Comparison of ENCODE assay signal across 7 mouse cellular contexts in genomic region chr10:68281775-68282106, GRCm38 (mm10). TPM values are rescaled to one million over a fixed set of nuclear protein-coding genes. Genes with fewer than 3 reads are reported as not detected.
DNase-seq lines count a peak whose midpoint lies in the region; ATAC-seq lines count a peak whose summit lies in the region.

No protein-coding gene starts in this region.

- WGBS in hindbrain, embryonic 11.5 days = 12% methylated on average over 3 of the region's 3 CpGs
- WGBS in hindbrain, embryonic 16.5 days = 25% methylated on average over 3 of the region's 3 CpGs
- 15% methylated on average over 3 of the region's 3 CpGs for WGBS in midbrain, embryonic 13.5 days
- 17% methylated on average over 3 of the region's 3 CpGs for WGBS in midbrain, embryonic 16.5 days
- 4% methylated on average over 3 of the region's 3 CpGs for WGBS in limb, embryonic 10.5 days
- 35% methylated on average over 3 of the region's 3 CpGs for WGBS in stomach, embryonic 15.5 days

- no peak overlapping the region for H3K4me2 ChIP-seq in hindbrain, embryonic 11.5 days (replicated peaks; ENCODE audit: low read depth, low read length)
- H3K4me2 ChIP-seq in hindbrain, embryonic 16.5 days (ENCODE audit: low read length) = no peak overlapping the region
- peak overlapping the region; percentile 71; the same call in 1 of the 2 replicates for H3K4me2 ChIP-seq in midbrain, embryonic 13.5 days (replicated peaks)
- no peak overlapping the region for H3K4me2 ChIP-seq in midbrain, embryonic 16.5 days (ENCODE audit: low read length)
- no peak overlapping the region for H3K4me2 ChIP-seq in stomach, embryonic 15.5 days

- H3K9ac ChIP-seq in hindbrain, embryonic 11.5 days (ENCODE audit: low read depth, low read length) = no peak overlapping the region
- no peak overlapping the region for H3K9ac ChIP-seq in hindbrain, embryonic 16.5 days (ENCODE audit: low read depth, low read length)
- H3K9ac ChIP-seq in midbrain, embryonic 13.5 days (replicated peaks) = no peak overlapping the region
- H3K9ac ChIP-seq in midbrain, embryonic 16.5 days (ENCODE audit: low read depth, low read length) = no peak overlapping the region
- no peak overlapping the region for H3K9ac ChIP-seq in stomach, embryonic 15.5 days

- H3K36me3 ChIP-seq in hindbrain, embryonic 11.5 days (ENCODE audit: control insufficient read depth, insufficient read depth, low read length) = no peaks in the 10 kb centered on the region
- H3K36me3 ChIP-seq in hindbrain, embryonic 16.5 days (ENCODE audit: control insufficient read depth, insufficient read depth, low read length) = no peaks in the 10 kb centered on the region
- no peaks in the 10 kb centered on the region for H3K36me3 ChIP-seq in midbrain, embryonic 13.5 days
- H3K36me3 ChIP-seq in midbrain, embryonic 16.5 days (ENCODE audit: control insufficient read depth, insufficient read depth, low read length) = no peaks in the 10 kb centered on the region
- no peaks in the 10 kb centered on the region for H3K36me3 ChIP-seq in limb, embryonic 10.5 days
- no peaks in the 10 kb centered on the region for H3K36me3 ChIP-seq in stomach, embryonic 15.5 days

- DNase-seq in hindbrain, embryonic 11.5 days (ENCODE audit: low spot score) = peak; percentile 42
- DNase-seq in limb, embryonic 10.5 days (ENCODE audit: low spot score) = no peak

- no peak overlapping the region for H3K4me3 ChIP-seq in hindbrain, embryonic 11.5 days (ENCODE audit: low read depth, low read length)
- no peak overlapping the region for H3K4me3 ChIP-seq in hindbrain, embryonic 16.5 days (ENCODE audit: low read length)
- no peak overlapping the region for H3K4me3 ChIP-seq in midbrain, embryonic 13.5 days (replicated peaks)
- H3K4me3 ChIP-seq in midbrain, embryonic 16.5 days (ENCODE audit: low read depth, low read length) = no peak overlapping the region
- H3K4me3 ChIP-seq in limb, embryonic 10.5 days = no peak overlapping the region
- no peak overlapping the region for H3K4me3 ChIP-seq in stomach, embryonic 15.5 days (replicated peaks)

- no peaks in the 10 kb centered on the region for H3K27me3 ChIP-seq in hindbrain, embryonic 11.5 days (ENCODE audit: control insufficient read depth, insufficient read depth, low read length)
- H3K27me3 ChIP-seq in hindbrain, embryonic 16.5 days (replicated peaks; ENCODE audit: control insufficient read depth, insufficient read depth, low read length) = no peaks in the 10 kb centered on the region
- H3K27me3 ChIP-seq in midbrain, embryonic 13.5 days = no peaks in the 10 kb centered on the region
- no peaks in the 10 kb centered on the region for H3K27me3 ChIP-seq in midbrain, embryonic 16.5 days (ENCODE audit: control insufficient read depth, insufficient read depth, low read depth, low read length)
- no peaks in the 10 kb centered on the region for H3K27me3 ChIP-seq in limb, embryonic 10.5 days (ENCODE audit: low read depth, poor library complexity, severe bottlenecking)
- H3K27me3 ChIP-seq in stomach, embryonic 15.5 days (replicated peaks) = no peaks in the 10 kb centered on the region

- no peak overlapping the region for H3K27ac ChIP-seq in hindbrain, embryonic 11.5 days (ENCODE audit: low read depth, low read length)
- no peak overlapping the region for H3K27ac ChIP-seq in hindbrain, embryonic 16.5 days (ENCODE audit: low read depth, low read length)
- H3K27ac ChIP-seq in midbrain, embryonic 13.5 days = peak overlapping the region; percentile 86
- no peak overlapping the region for H3K27ac ChIP-seq in midbrain, embryonic 16.5 days (ENCODE audit: low read length)
- H3K27ac ChIP-seq in limb, embryonic 10.5 days = 0 out of 2 replicates have a peak overlapping the region, but pooled peaks have one; percentile 87
- H3K27ac ChIP-seq in stomach, embryonic 15.5 days = peak overlapping the region; percentile 83; the same call in 1 of the 2 replicates

- no peaks in the 10 kb centered on the region for H3K9me3 ChIP-seq in hindbrain, embryonic 11.5 days (ENCODE audit: control insufficient read depth, low read length)
- no peaks in the 10 kb centered on the region for H3K9me3 ChIP-seq in hindbrain, embryonic 16.5 days (ENCODE audit: control insufficient read depth, low read length)
- no peaks in the 10 kb centered on the region for H3K9me3 ChIP-seq in midbrain, embryonic 13.5 days
- no peaks in the 10 kb centered on the region for H3K9me3 ChIP-seq in midbrain, embryonic 16.5 days (replicated peaks; ENCODE audit: control insufficient read depth, low read length, poor library complexity, severe bottlenecking)
- no peaks in the 10 kb centered on the region for H3K9me3 ChIP-seq in limb, embryonic 10.5 days (replicated peaks)
- H3K9me3 ChIP-seq in stomach, embryonic 15.5 days = no peaks in the 10 kb centered on the region

- ATAC-seq in hindbrain, embryonic 11.5 days (ENCODE audit: low FRiP score) = no peak
- no peak for ATAC-seq in hindbrain, embryonic 16.5 days
- no peak for ATAC-seq in midbrain, embryonic 13.5 days
- ATAC-seq in midbrain, embryonic 16.5 days = no peak
- ATAC-seq in stomach, embryonic 15.5 days (ENCODE audit: insufficient read depth, low FRiP score, low read depth) = no peak
- no peak for ATAC-seq in erythroid progenitor cell, adult 5-6 weeks (replicated peaks; ENCODE audit: low FRiP score, poor library complexity, severe bottlenecking)

- H3K4me1 ChIP-seq in hindbrain, embryonic 11.5 days (replicated peaks; ENCODE audit: control insufficient read depth, insufficient read depth, low read length) = 0 out of 2 replicates have a peak, but pooled peaks cover 3% of the 10 kb centered on the region
- peaks cover 20% of the 10 kb centered on the region for H3K4me1 ChIP-seq in hindbrain, embryonic 16.5 days (ENCODE audit: control insufficient read depth, insufficient read depth, low read depth, low read length)
- peaks cover 32% of the 10 kb centered on the region for H3K4me1 ChIP-seq in midbrain, embryonic 13.5 days (replicated peaks)
- peaks cover 28% of the 10 kb centered on the region for H3K4me1 ChIP-seq in midbrain, embryonic 16.5 days (ENCODE audit: control insufficient read depth, insufficient read depth, low read length)
- peaks cover 39% of the 10 kb centered on the region for H3K4me1 ChIP-seq in limb, embryonic 10.5 days
- H3K4me1 ChIP-seq in stomach, embryonic 15.5 days = peaks cover 12% of the 10 kb centered on the region

RNA-seq across cellular contexts. Expression of gene Arid5b, which starts 3.2 kb away (rescaled TPM):
- polyA plus RNA-seq in hindbrain, embryonic 11.5 days (2014; fragmentation: Nextera tagmentation; extraction: Ambion mirVana) = 17.5 and 23.3 TPM in 2 replicates
- 16.6 TPM in 2 replicates for polyA plus RNA-seq in hindbrain, embryonic 16.5 days (2015; fragmentation: Nextera tagmentation; extraction: Ambion mirVana)
- 18.0 and 20.5 TPM in 2 replicates for polyA plus RNA-seq in midbrain, embryonic 13.5 days (2015; fragmentation: Nextera tagmentation; extraction: Ambion mirVana)
- 17.6 and 19.1 TPM in 2 replicates for polyA plus RNA-seq in midbrain, embryonic 16.5 days (2015; fragmentation: Nextera tagmentation; extraction: Ambion mirVana)
- 21.7 and 32.9 TPM in 2 replicates for polyA plus RNA-seq in limb, embryonic 10.5 days (2016; fragmentation: Nextera tagmentation; extraction: Ambion mirVana)
- 32.3 and 33.1 TPM in 2 replicates for polyA plus RNA-seq in stomach, embryonic 15.5 days (2015; fragmentation: Nextera tagmentation; extraction: Ambion mirVana)
- total RNA-seq in erythroid progenitor cell, adult 5-6 weeks (2015; ENCODE audit: low replicate concordance) = 7.1 and 7.9 TPM in 2 replicates
- total RNA-seq in erythroid progenitor cell, adult 5-6 weeks (2017; ENCODE audit: low replicate concordance) = 1.9 and 3.9 TPM in 2 replicates

Comparison
In these comparisons a context has a peak if more than half of its experiments do, and no peak if none do; other contexts are left out.
1. H3K27ac ChIP-seq: peak in midbrain, embryonic 13.5 days (single experiment), limb, embryonic 10.5 days (single experiment) and stomach, embryonic 15.5 days (single experiment); none in hindbrain, embryonic 11.5 days (single experiment), hindbrain, embryonic 16.5 days (single experiment) and midbrain, embryonic 16.5 days (single experiment).